Mouse (Mus musculus) liver, embryonic 18 days (tissue): ENCODE results near the gene Tmem208. TPM values are rescaled to one million over a fixed set of nuclear protein-coding genes. Genes with fewer than 3 reads are reported as not detected.

Experiments used
- polyA plus RNA-seq: library from polyadenylated mRNA; depleted of rRNA; stranded (reverse); fragments of >200 nt; gene quantifications from 2 replicates; pipeline ENCODE4 v1.2.3, GENCODE M21; 2012; rRNA removed

Gene Tmem208
- polyA plus RNA-seq, result 55.7 and 58.3 TPM in 2 replicates

DNA sequence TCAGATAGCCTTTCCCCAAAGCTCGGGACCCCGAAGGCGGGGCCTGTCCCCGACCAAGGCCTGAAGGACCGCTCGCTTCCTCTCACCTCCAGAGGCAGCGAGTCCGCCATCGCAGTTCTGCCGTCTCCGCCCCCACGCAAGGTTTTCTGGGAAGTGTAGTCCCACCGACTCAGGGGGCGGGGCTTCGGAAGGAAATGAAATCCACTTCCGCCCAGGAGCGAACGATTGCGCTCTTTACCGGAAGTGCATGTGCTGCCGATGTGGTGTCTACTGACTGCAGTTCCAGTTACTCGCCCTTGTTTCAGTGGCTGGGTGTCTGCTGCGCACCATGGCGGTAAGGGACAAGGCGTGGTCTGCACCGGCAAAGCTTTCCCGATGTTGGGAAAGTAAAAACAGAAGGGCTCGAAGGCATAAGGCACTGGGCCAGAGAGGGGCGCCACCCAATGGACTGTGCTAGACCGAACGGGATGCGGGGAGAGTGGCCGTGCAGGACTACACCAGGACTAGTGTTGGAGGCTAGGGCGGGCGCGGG is at the start of gene Tmem208, which contains the start of gene Lrrc29:
Tmem208 (plus strand) TSS at position 214 of the 532 bp plus-strand sequence.
Lrrc29 (minus strand) TSS at position 138 of the 532 bp plus-strand sequence.

DNA sequence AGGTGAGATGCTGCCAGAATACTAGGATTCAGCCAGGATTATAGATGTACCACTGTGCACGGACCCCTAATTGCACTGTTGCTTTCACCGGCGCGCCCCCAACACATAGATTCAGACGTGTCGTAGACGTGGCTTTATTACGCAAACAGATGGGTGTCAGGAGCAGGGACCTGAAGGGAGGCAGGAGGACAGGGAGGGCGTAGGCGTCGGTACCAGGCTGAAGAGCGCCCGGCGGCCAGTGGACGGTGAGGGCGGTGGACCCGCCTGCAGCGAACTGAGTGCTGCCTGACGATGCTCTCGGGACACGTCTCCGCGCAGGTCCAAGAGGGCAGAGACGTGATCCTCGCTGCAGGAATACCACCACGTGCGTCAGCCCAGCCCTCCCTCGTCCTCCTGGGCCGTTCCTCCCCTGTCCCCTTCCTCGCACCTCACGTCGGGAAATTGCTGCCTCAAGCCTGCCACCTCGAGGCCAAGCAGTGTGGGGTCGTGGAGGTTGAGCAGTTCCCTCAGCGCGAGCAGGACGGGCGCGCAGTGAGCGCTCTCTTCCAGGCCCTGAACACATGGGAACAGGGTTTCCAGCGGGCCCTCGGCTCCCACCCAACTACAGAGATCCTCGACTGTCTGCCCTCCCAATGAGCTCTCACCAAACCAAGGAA is 36.2 kb upstream of the Tmem208 start, which contains the start of gene 4931428F04Rik:
4931428F04Rik (minus strand) TSS at position 60 of the 656 bp plus-strand sequence.

DNA sequence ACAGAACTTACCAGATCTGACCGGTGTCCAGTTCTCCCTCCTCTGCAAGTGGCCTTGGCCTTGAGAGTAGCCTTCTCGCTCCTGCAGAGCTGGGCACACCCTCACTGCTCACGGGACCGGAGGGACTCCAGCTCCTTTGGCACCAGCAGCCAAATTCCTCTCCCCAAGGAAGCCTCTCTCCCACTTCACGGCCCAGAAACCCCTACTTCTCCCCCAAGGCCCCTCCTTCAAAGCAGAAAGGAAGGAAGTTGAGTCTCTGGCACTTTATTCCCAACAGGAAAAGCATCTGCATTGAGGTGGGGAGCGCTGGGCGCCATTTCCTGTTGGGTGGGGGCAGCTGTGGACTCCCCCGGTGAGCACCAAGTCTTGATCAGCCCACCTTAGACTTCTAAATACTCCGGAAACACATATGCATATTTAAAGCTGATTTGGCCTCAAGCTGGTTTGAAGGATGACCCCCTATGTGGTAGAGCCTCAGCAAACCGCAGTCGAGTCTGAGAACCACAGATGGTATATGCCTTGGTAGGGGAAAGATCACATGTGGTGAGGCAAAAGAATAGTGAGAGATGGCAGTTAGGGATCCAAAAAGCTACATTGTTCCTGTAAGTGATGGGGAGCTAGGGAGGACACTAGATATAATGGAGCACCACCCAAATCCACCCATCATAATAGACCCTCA is 30.1 kb upstream of the Tmem208 start, which contains the start of gene Exoc3l:
Exoc3l (minus strand) TSS at position 207 of the 679 bp plus-strand sequence.

DNA sequence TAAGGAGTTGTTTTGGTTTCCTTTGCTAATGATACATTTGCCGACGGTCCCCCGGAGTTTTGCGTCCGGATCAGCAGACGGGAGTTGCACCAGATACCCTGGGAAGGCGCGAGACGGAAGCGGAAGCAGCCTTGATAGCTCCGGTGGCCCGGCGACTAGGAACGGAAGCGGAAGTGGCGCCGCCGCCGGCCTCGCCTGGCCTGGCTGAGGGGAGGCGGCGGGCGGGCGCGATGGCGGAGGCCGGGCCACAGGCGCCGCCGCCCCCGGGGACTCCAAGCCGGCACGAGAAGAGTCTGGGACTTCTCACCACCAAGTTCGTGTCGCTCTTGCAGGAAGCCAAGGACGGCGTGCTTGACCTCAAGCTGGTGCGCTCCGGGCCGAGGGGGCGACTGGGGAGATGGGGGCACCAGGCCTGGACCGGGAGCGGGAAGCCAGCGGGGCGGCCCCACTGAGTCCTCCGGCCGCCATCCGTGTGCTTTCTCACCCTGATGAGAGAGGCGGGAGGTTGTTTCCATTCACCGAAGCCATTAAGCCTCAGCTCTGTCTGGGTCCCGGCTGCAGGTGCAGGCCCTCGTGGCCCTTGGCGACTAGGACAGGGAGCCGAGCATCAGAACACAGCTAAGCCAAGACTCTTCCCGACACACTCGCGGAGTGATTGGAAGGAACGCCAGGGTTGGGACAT is 28.5 kb upstream of the Tmem208 start, which contains the start of gene E2f4:
E2f4 (plus strand) TSS at position 153 of the 682 bp plus-strand sequence.

DNA sequence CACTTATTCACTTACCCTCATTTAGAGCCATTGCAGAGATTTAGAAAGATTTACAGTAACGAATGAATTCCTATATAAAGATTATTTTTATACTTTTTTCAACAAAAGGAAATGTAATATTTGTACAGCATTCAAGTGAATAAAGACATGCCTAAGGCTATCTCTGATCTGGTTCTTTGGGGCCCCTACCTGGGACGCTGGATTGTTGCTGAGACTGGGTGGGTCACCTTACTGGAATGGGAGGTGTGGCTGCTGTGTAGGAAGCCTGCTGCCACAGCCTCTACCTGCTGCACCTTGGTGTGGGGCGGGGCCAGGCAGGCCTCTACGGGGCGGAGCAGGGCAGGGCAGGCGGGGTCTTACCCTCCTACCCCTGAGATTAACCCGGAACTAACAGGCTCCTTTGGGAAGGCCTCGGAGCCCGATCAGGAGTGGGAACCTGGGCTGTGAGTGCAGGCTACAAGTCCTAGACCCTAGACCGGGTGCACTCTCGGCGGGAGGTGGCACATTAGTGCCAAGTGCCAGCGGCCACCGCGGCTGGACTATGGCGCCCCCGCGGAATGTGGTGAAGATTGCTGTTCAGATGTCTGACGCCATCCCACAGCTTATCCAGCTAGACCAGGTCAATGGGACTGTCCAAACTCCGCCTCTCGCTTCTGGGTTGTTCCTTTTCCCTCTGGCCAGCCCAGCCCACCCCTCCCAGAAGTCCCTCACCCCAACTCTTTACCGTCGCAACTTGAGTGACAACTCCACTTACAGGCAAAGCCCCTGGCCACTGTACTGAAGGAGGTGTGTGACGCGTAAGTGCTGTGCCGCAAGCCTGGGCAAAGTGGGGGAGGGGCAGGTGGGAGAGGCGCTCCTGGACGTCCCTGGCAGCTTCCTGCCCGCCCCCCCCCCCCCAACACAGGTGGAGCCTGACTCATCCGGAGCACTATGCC is 20.7 kb upstream of the Tmem208 start, which contains the start of gene Elmo3:
Elmo3 (plus strand) TSS at position 391 of the 935 bp plus-strand sequence.

DNA sequence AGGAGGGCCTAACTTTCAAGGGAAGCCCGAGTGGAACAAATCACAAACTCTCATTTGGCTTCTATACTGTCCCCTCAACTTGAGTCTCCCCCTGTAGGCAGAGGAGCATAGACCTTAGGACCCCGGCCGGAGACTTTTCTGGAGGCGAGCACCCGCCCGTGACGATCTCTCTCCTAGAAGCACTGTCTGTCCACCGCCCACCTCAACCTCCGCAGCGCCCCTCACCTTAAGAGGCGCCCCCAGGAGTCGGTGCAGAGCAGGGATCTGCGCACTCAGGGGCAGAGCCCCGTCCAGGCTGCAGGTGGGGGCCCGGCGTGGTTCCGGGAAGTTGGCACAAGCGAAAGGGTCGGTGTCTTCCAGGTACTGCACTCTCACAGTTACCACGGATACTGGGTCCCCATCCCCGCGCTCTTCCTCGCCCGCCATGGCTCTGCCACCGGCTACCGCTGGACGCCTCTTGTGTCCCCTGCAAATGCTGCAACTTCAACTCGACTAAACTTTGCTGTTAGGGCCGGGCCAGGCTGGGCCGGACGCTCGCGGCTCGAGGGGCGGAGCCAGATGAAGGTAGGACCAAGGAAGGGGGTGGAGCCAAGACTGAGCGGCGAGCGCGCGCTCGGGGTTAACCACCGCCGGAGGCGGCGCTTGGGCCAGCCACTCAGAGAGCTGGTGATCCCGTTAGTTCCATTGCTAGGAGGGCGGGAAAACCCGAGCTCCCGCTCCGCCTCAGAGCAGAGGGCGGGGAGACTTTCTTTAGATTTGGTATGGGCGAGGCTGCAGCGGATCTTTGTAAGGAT is 21.5 kb downstream of the Tmem208 start, which contains the start of gene Fhod1:
Fhod1 (minus strand) TSS at position 526 of the 794 bp plus-strand sequence.

DNA sequence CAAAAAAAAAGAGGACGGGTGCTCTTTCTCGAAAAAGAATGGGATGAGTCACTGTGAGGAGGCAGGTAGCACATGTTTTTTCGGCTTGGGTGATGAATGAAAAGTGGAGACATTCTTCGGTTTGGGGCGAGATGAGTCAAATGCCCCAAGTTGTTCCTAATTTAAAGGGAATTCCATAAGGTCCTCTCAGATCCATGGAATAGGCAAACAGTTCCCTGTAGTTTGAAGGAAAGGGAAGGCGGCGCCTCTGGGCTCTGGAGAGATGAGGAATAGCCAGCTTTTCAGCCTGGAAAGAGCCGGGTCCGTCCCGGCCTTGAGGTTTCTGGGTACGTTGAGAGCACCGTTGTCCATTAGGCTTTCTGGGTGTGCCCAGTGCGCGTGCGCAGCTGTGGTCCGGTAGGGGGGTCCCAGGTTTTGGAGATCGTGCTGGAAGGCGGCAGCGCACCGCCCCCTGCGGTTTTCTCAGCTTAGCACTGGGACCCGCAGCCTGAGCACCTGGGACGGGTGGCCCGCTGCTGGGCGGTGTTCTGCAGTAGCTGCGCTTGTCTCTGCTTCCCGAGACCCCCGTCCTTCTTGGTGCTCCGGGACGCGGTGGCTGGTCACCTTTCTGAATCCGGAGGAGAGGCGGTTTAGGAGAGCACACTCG is 22.4 kb downstream of the Tmem208 start, which contains the start of gene Slc9a5:
Slc9a5 (plus strand) TSS at position 394 of the 646 bp plus-strand sequence.

DNA sequence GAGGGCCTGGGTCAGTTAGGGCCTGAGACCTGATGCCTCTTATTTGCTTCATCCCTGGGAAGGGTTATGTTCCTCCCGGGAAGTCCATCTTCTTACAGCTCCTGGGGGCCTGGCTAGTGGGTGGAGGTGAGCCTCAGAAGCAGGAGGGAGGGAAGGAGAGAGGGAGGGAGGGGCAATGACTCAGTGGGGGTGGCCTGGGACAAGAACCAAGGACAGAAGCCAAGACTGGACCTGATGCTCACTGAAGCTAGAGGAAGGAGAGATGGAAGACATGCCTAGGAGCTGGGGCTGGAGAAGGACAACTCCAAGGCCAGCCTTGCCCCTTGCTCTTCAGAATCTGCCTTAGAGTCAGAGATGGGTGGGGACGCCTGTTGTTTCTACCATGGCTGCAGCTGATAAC is 46.9 kb downstream of the Tmem208 start, which contains the start of gene Plekhg4:
Plekhg4 (plus strand) TSS at position 243 of the 400 bp plus-strand sequence.

Other genes starting within 250 kb of the Tmem208 start
- 0.06 and 0.16 TPM in 2 replicates for gene Ces3b, start 242.6 kb upstream of the Tmem208 start, polyA plus RNA-seq
- 0.14 and 0.16 TPM in 2 replicates for gene Ces4a, start 194.6 kb upstream of the Tmem208 start, polyA plus RNA-seq
- gene Cbfb, start 155.7 kb upstream of the Tmem208 start, polyA plus RNA-seq, result 7.7 and 8.9 TPM in 2 replicates
- gene D230025D16Rik, start 101.2 kb upstream of the Tmem208 start, polyA plus RNA-seq, result 24.2 and 26.1 TPM in 2 replicates
- 2.0 TPM in 2 replicates for gene B3gnt9, start 71.2 kb upstream of the Tmem208 start, polyA plus RNA-seq
- 7.9 and 8.0 TPM in 2 replicates for gene Tradd, start 61.7 kb upstream of the Tmem208 start, polyA plus RNA-seq
- 1.6 and 1.8 TPM in 2 replicates for gene Fbxl8, start 61.7 kb upstream of the Tmem208 start, polyA plus RNA-seq
- gene Hsf4, start 56.6 kb upstream of the Tmem208 start, polyA plus RNA-seq, result 0.08 and 0.17 TPM in 2 replicates
- 0.02 TPM in 2 replicates for gene Nol3, start 50.2 kb upstream of the Tmem208 start, polyA plus RNA-seq
- 1.1 and 1.5 TPM in 2 replicates for gene 4931428F04Rik, start 36.5 kb upstream of the Tmem208 start, polyA plus RNA-seq
- gene Exoc3l, start 30.3 kb upstream of the Tmem208 start, polyA plus RNA-seq, result 7.6 and 9.2 TPM in 2 replicates
- 121 and 133 TPM in 2 replicates for gene E2f4, start 28.7 kb upstream of the Tmem208 start, polyA plus RNA-seq
- gene Elmo3, start 20.8 kb upstream of the Tmem208 start, polyA plus RNA-seq, result 10.1 and 10.5 TPM in 2 replicates
- gene Lrrc29, start 76 bp upstream of the Tmem208 start, polyA plus RNA-seq, result 6.1 and 8.6 TPM in 2 replicates
- 4.5 and 5.2 TPM in 2 replicates for gene Fhod1, start 21.6 kb downstream of the Tmem208 start, polyA plus RNA-seq
- gene Slc9a5, start 22.5 kb downstream of the Tmem208 start, polyA plus RNA-seq, result 0.91 and 1.0 TPM in 2 replicates
- 0.07 and 0.12 TPM in 2 replicates for gene Plekhg4, start 46.9 kb downstream of the Tmem208 start, polyA plus RNA-seq
- gene Kctd19, start 87.1 kb downstream of the Tmem208 start, polyA plus RNA-seq, result 0.01 TPM in 2 replicates
- gene Lrrc36, start 87.2 kb downstream of the Tmem208 start, polyA plus RNA-seq, result 0.07 and 0.08 TPM in 2 replicates
- gene Tppp3, start 145.2 kb downstream of the Tmem208 start, polyA plus RNA-seq, result 1.7 and 2.6 TPM in 2 replicates
- 3.3 and 3.8 TPM in 2 replicates for gene Zdhhc1, start 170.5 kb downstream of the Tmem208 start, polyA plus RNA-seq
- gene Hsd11b2, start 192.4 kb downstream of the Tmem208 start, polyA plus RNA-seq, result 0.28 and 0.29 TPM in 2 replicates
- 46.7 and 48.1 TPM in 2 replicates for gene Atp6v0d1, start 239.7 kb downstream of the Tmem208 start, polyA plus RNA-seq